Mouse (Mus musculus) CH12.LX (cell line): ENCODE measurements around the gene Cog1. TPM values are rescaled to one million over a fixed set of nuclear protein-coding genes. Genes with fewer than 3 reads are reported as not detected.

Experiments
- DNase-seq: peaks from one replicate; pipeline ENCODE4 v3.0.0-alpha.2; 2013; ENCODE audit errors: extremely low read depth
- H3K27ac ChIP-seq: 2 replicates; pipeline ENCODE4 v1.5.1; 2012; ENCODE audit warnings: low read depth, mild to moderate bottlenecking, control low read depth, moderate library complexity; ENCODE audit not compliant: insufficient read depth
- H3K27me3 ChIP-seq: replicated peaks from 2 replicates; pipeline ENCODE3; 2012; ENCODE audit warnings: inconsistent platforms
- H3K36me3 ChIP-seq, 2 experiments: replicated peaks in 1 of 2; 2 replicates each; pipeline versions ENCODE3 to v1.6.1; 2012; ENCODE audit warnings: inconsistent platforms in 1 of 2, low read length in 1 of 2, mild to moderate bottlenecking in 1 of 2, mixed read lengths in 1 of 2, moderate library complexity in 1 of 2; ENCODE audit not compliant: control insufficient read depth in 1 of 2, insufficient read depth in 1 of 2
- H3K4me1 ChIP-seq, 2 experiments: 2 replicates each; pipeline ENCODE4 v1.6.1; 2012; ENCODE audit warnings: inconsistent platforms in 1 of 2, moderate library complexity in 1 of 2; ENCODE audit not compliant: insufficient read depth in 2 of 2, control insufficient read depth in 1 of 2
- H3K4me2 ChIP-seq: 2 replicates; pipeline ENCODE4 v1.6.1; 2012; ENCODE audit warnings: low read depth, mild to moderate bottlenecking, control low read depth; ENCODE audit not compliant: poor library complexity, insufficient read depth, severe bottlenecking
- H3K4me3 ChIP-seq, 3 experiments: fragments of 150-350 bp in 1 of 3; sonication (generic) in 1 of 3; replicated peaks in 1 of 3; 2 replicates each; pipeline versions ENCODE3 to v1.5.1; 2011 to 2012; ENCODE audit warnings: low read depth in 2 of 3, low read length in 2 of 3, mild to moderate bottlenecking in 2 of 3, moderate library complexity in 2 of 3, control low read depth in 1 of 3, improper control_type of control experiment in 1 of 3, inconsistent platforms in 1 of 3, mixed read lengths in 1 of 3; ENCODE audit not compliant: poor library complexity in 1 of 3
- H3K79me2 ChIP-seq: replicated peaks from 2 replicates; pipeline ENCODE4 v1.6.1; 2012; ENCODE audit warnings: mild to moderate bottlenecking, moderate library complexity; ENCODE audit not compliant: control insufficient read depth, poor library complexity, insufficient read depth, severe bottlenecking; ENCODE audit errors: extremely low read depth
- H3K9ac ChIP-seq: 2 replicates; pipeline ENCODE4 v1.6.1; 2012; ENCODE audit warnings: low read depth, mild to moderate bottlenecking, control low read depth, moderate library complexity; ENCODE audit not compliant: insufficient read depth
- H3K9me3 ChIP-seq: replicated peaks from 2 replicates; pipeline ENCODE3; 2012; ENCODE audit warnings: low read length, inconsistent platforms, mixed read lengths
- BHLHE40 ChIP-seq: IDR thresholded peaks from 2 replicates; pipeline ENCODE4 v1.6.1; 2011; ENCODE audit warnings: mild to moderate bottlenecking, low read depth, low read length, improper control_type of control experiment
- CHD1 ChIP-seq: IDR thresholded peaks from 2 replicates; pipeline ENCODE4 v1.6.1; 2012; ENCODE audit warnings: low read depth, low read length, improper control_type of control experiment, inconsistent platforms
- CHD2 ChIP-seq: IDR thresholded peaks from 2 replicates; pipeline ENCODE4 v1.6.1; 2011; ENCODE audit warnings: low read length, improper control_type of control experiment
- CTCF ChIP-seq, 2 experiments: IDR thresholded peaks in 1 of 2; conservative IDR thresholded peaks in 1 of 2; 2 replicates each; pipeline ENCODE4 v1.5.1; 2011 to 2012; ENCODE audit warnings: low read depth in 2 of 2, low read length in 2 of 2, improper control_type of control experiment in 1 of 2, inconsistent platforms in 1 of 2, mild to moderate bottlenecking in 1 of 2, moderate library complexity in 1 of 2
- E2F4 ChIP-seq: IDR thresholded peaks from 2 replicates; pipeline ENCODE4 v1.6.1; 2011; ENCODE audit warnings: low read depth, low read length, improper control_type of control experiment; ENCODE audit not compliant: insufficient replicate concordance
- ELF1 ChIP-seq: IDR thresholded peaks from 2 replicates; pipeline ENCODE4 v1.6.1; 2014; ENCODE audit warnings: low read depth, mild to moderate bottlenecking, inconsistent platforms, low read length, improper control_type of control experiment
- EP300 ChIP-seq: IDR thresholded peaks from 2 replicates; pipeline ENCODE4 v1.6.1; 2011; ENCODE audit warnings: low read length, improper control_type of control experiment
- ETS1 ChIP-seq: conservative IDR thresholded peaks from 2 replicates; pipeline ENCODE4 v1.6.1; 2012; ENCODE audit warnings: low read depth, mild to moderate bottlenecking, inconsistent platforms, low read length, improper control_type of control experiment, moderate library complexity
- GABPA ChIP-seq: IDR thresholded peaks from 2 replicates; pipeline ENCODE4 v1.6.1; 2012; ENCODE audit warnings: low read depth, low read length, improper control_type of control experiment, inconsistent platforms; ENCODE audit not compliant: insufficient replicate concordance
- HCFC1 ChIP-seq: IDR thresholded peaks from 2 replicates; pipeline ENCODE4 v1.6.1; 2012; ENCODE audit warnings: low read depth, mild to moderate bottlenecking, inconsistent platforms, low read length, improper control_type of control experiment
- IRF4 ChIP-seq: IDR thresholded peaks from 2 replicates; pipeline ENCODE4 v1.6.1; 2014; ENCODE audit warnings: low read depth, mild to moderate bottlenecking, inconsistent platforms, low read length, improper control_type of control experiment
- JUN ChIP-seq: IDR thresholded peaks from 2 replicates; pipeline ENCODE4 v1.6.1; 2011; ENCODE audit warnings: low read depth, mild to moderate bottlenecking, low read length, improper control_type of control experiment, moderate library complexity; ENCODE audit not compliant: insufficient read depth
- JUND ChIP-seq: conservative IDR thresholded peaks from 2 replicates; pipeline ENCODE4 v1.6.1; 2011; ENCODE audit warnings: low read depth, low read length, improper control_type of control experiment
- KAT2A ChIP-seq: IDR thresholded peaks from 2 replicates; pipeline ENCODE4 v1.6.1; 2012; ENCODE audit warnings: low read length, improper control_type of control experiment, inconsistent platforms; ENCODE audit not compliant: insufficient replicate concordance
- MAFK ChIP-seq: IDR thresholded peaks from 2 replicates; pipeline ENCODE4 v1.6.1; 2011; ENCODE audit warnings: low read length, improper control_type of control experiment; ENCODE audit not compliant: insufficient replicate concordance
- MAX ChIP-seq: IDR thresholded peaks from 2 replicates; pipeline ENCODE4 v1.6.1; 2011; ENCODE audit warnings: low read length, improper control_type of control experiment
- MAZ ChIP-seq: IDR thresholded peaks from 2 replicates; pipeline ENCODE4 v1.6.1; 2012; ENCODE audit warnings: low read depth, mild to moderate bottlenecking, inconsistent platforms, low read length, improper control_type of control experiment, moderate library complexity
- MEF2A ChIP-seq: IDR thresholded peaks from 2 replicates; pipeline ENCODE4 v1.6.1; 2014; ENCODE audit warnings: low read depth, mild to moderate bottlenecking, inconsistent platforms, low read length, improper control_type of control experiment, borderline replicate concordance
- MXI1 ChIP-seq: IDR thresholded peaks from 2 replicates; pipeline ENCODE4 v1.6.1; 2011; ENCODE audit warnings: mild to moderate bottlenecking, low read depth, low read length, improper control_type of control experiment
- MYC ChIP-seq: IDR thresholded peaks from 2 replicates; pipeline ENCODE4 v1.6.1; 2011; ENCODE audit warnings: low read depth, mild to moderate bottlenecking, improper control_type of control experiment, low read length
- NELFE ChIP-seq: IDR thresholded peaks from 2 replicates; pipeline ENCODE4 v1.6.1; 2011; ENCODE audit warnings: low read depth, low read length, improper control_type of control experiment
- NRF1 ChIP-seq: IDR thresholded peaks from 2 replicates; pipeline ENCODE4 v1.6.1; 2014; ENCODE audit warnings: low read depth, mild to moderate bottlenecking, inconsistent platforms, low read length, improper control_type of control experiment, moderate library complexity
- PAX5 ChIP-seq: IDR thresholded peaks from 2 replicates; pipeline ENCODE4 v1.6.1; 2012; ENCODE audit warnings: low read length, inconsistent platforms, mixed read lengths
- POLR2A ChIP-seq: IDR thresholded peaks from 2 replicates; pipeline ENCODE4 v1.6.1; 2011; ENCODE audit warnings: low read depth, mild to moderate bottlenecking, improper control_type of control experiment, low read length
- POLR2AphosphoS2 ChIP-seq: IDR thresholded peaks from 2 replicates; pipeline ENCODE4 v1.6.1; 2011; ENCODE audit warnings: low read depth, low read length, improper control_type of control experiment
- RAD21 ChIP-seq: IDR thresholded peaks from 2 replicates; pipeline ENCODE4 v1.6.1; 2011; ENCODE audit warnings: low read depth, mild to moderate bottlenecking, low read length, improper control_type of control experiment, moderate library complexity
- RCOR1 ChIP-seq: conservative IDR thresholded peaks from 2 replicates; pipeline ENCODE4 v1.6.1; 2012; ENCODE audit warnings: low read depth, mild to moderate bottlenecking, inconsistent platforms, low read length, improper control_type of control experiment
- SIN3A ChIP-seq: IDR thresholded peaks from 2 replicates; pipeline ENCODE4 v1.6.1; 2012; ENCODE audit warnings: low read length, improper control_type of control experiment, inconsistent platforms
- SMC3 ChIP-seq: IDR thresholded peaks from 2 replicates; pipeline ENCODE4 v1.6.1; 2011; ENCODE audit warnings: low read depth, low read length, improper control_type of control experiment
- TBP ChIP-seq: conservative IDR thresholded peaks from 2 replicates; pipeline ENCODE4 v1.6.1; 2011; ENCODE audit warnings: low read depth, low read length, improper control_type of control experiment
- TCF12 ChIP-seq: IDR thresholded peaks from 2 replicates; pipeline ENCODE4 v1.6.1; 2014; ENCODE audit warnings: low read depth, mild to moderate bottlenecking, inconsistent platforms, low read length, improper control_type of control experiment
- UBTF ChIP-seq: IDR thresholded peaks from 2 replicates; pipeline ENCODE4 v1.6.1; 2012; ENCODE audit warnings: low read depth, mild to moderate bottlenecking, inconsistent platforms, low read length, improper control_type of control experiment, moderate library complexity
- USF1 ChIP-seq: IDR thresholded peaks from 2 replicates; pipeline ENCODE4 v1.6.1; 2014; ENCODE audit warnings: low read depth, mild to moderate bottlenecking, inconsistent platforms, low read length, improper control_type of control experiment
- USF2 ChIP-seq: conservative IDR thresholded peaks from 2 replicates; pipeline ENCODE4 v1.6.1; 2011; ENCODE audit warnings: low read depth, low read length, improper control_type of control experiment
- ZC3H11A ChIP-seq: IDR thresholded peaks from 2 replicates; pipeline ENCODE4 v1.6.1; 2012; ENCODE audit warnings: low read depth, mild to moderate bottlenecking, inconsistent platforms, low read length, improper control_type of control experiment
- ZKSCAN1 ChIP-seq: IDR thresholded peaks from 2 replicates; pipeline ENCODE4 v1.6.1; 2012; ENCODE audit warnings: low read depth, inconsistent platforms, low read length, improper control_type of control experiment, borderline replicate concordance
- ZMIZ1 ChIP-seq: IDR thresholded peaks from 2 replicates; pipeline ENCODE4 v1.6.1; 2012; ENCODE audit warnings: low read depth, mild to moderate bottlenecking, inconsistent platforms, low read length, improper control_type of control experiment
- ZNF384 ChIP-seq: IDR thresholded peaks from 2 replicates; pipeline ENCODE4 v1.6.1; 2012; ENCODE audit warnings: low read depth, low read length, improper control_type of control experiment, inconsistent platforms
- dilution Hi-C: fragments of 300-500 bp; cut with MboI; formaldehyde crosslinking; loops from 2 replicates; pipeline ENCODE4 v1.14.3; 2020; ENCODE audit warnings: low sequenced_read_pairs; ENCODE audit not compliant: extremely low pct_unique_long_range_greater_than_20kb, extremely low pct_ligation_motif_present
- in situ Hi-C: fragments of 300-500 bp; cut with MboI; formaldehyde crosslinking; loops from 3 replicates; pipeline ENCODE4 v1.14.3; 2019; ENCODE audit warnings: low sequenced_read_pairs, low pct_ligation_motif_present, low pct_unique_long_range_greater_than_20kb, mixed read lengths
- polyA plus RNA-seq: library from polyadenylated mRNA; unstranded; fragments of >175 nt; gene quantifications from 2 replicates; pipeline ENCODE4 v1.2.1, GENCODE M21; 2012; ENCODE audit warnings: low read depth; ENCODE audit not compliant: insufficient read length
- total RNA-seq, 2 experiments: library from RNA; depleted of rRNA; stranded (reverse); fragments of 300-350 nt in 1 of 2; fragments of >200 nt in 1 of 2; gene quantifications; 2 replicates each; pipeline ENCODE4 v1.2.3; 2012 to 2014

Gene Cog1
- total and polyA plus RNA-seq, 3 experiments = 15.8 to 38.6 (median 28.2) TPM

DNA sequence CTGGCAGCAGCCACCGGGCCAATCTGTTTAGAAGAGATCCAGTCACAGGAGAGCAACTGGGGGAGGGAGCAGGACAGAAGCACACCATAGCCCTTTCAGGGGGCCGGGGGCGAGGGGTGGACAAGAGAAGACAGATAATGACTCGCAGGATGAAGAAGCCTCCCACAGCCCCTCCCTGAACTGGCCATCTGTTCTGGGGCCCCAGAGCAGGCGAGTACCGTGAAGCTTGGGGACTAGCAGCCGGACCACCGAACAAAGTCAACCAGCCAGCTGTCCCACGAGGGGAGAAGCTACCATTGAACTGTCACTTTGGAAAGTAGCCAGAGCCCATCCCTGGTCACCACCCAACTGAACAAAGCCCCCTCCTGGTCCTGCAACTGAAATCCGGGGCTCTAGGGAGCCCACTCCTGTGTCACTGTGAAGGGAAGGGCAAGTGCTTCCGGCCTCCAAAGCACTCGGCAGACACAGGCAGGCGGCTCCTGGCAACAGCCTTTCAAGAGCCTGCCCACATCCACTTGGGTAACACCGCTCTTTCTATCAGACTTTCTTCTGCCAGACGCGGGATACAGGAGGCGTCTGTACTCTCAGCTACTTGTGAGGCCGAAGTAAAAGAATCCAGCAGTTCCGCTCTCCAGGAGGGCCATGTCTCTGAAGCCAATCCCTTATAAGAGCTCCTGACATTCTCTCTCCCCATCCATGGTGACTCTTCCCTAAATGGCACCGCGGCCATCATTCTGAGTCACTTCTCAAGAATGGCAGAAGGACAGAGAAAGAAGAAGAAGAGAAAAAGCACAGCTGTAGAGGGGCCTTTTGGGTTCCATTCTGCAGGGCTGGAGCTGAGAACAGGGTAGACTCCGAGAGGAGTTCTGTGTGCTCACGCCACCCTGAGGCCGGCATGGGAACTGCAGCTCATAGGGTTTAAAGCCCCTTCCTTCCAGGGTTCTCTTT is 37.0 kb upstream of the Cog1 start:
- Histone ChIP-seq H3K27me3 (no peaks in the 10 kb centered on the region), H3K79me2 (no peaks in the 10 kb centered on the region), H3K4me3 (no peak overlapping the region), H3K4me1 (peaks cover 0 to 6% of the 10 kb centered on the region in 2 experiments; a peak in 2 of 4 replicates), H3K27ac (no peak overlapping the region), H3K4me2 (no peak overlapping the region), H3K36me3 (no peaks in the 10 kb centered on the region)
- in situ Hi-C loops = no loop called here
- dilution Hi-C loops = no loop called here
- DNase-seq = peak; percentile 61
- TF ChIP-seq CTCF (conservative IDR thresholded peaks at IDR 0.05 in 1 of 2, IDR thresholded peaks at IDR 0.05 in 1 of 2; ENCODE audit: low read depth in 2 of 2, low read length in 2 of 2) (peak; percentile 82 to 89), SIN3A (no peak), CHD2 (no peak), TCF12 (no peak), ZMIZ1 (no peak), ZNF384 (no peak), UBTF (no peak), JUND (no peak), GABPA (no peak), SMC3 (peak; percentile 80), RAD21 (peak; percentile 72), KAT2A (no peak), JUN (no peak), MAZ (no peak), ELF1 (no peak), NRF1 (0 out of 2 replicates have a peak, but pooled peaks have one; percentile 16), EP300 (no peak), CHD1 (no peak), PAX5 (no peak), E2F4 (no peak), MXI1 (no peak), POLR2A (no peak), MEF2A (no peak), ETS1 (no peak), HCFC1 (no peak), POLR2AphosphoS2 (no peak), ZKSCAN1 (no peak), MAFK (no peak), RCOR1 (no peak), NELFE (0 out of 2 replicates have a peak, but pooled peaks have one; percentile 22), USF1 (no peak), USF2 (no peak), IRF4 (no peak), ZC3H11A (peak; percentile 34), MYC (no peak), MAX (no peak), BHLHE40 (no peak), TBP (no peak)
- TF ChIP-seq, all 38 proteins: peak for 6
- H3K9ac ChIP-seq = no peak overlapping the region
- peaks cover 4% of the 10 kb centered on the region for H3K9me3 ChIP-seq
